Mouse (Mus musculus) monocyte, adult 2 months (primary cell): ENCODE data around the gene Fat3.
A peak's percentile ranks its signal among the peaks of the same experiment; 100 is the strongest.

Source experiments
- DNase-seq, 2 experiments: peaks; one replicate each; pipeline ENCODE4 v3.0.0; 2022; ENCODE audit warnings: low spot score in 2 of 2, low read depth in 1 of 2

Fat3 gene

GRCm38 (mm10) chr9:16256577-16257207 is 244.4 kb downstream of the Fat3 start:
- no peak for DNase-seq

GRCm38 (mm10) chr9:16246741-16247140 is 254.3 kb downstream of the Fat3 start:
- no peak for DNase-seq

GRCm38 (mm10) chr9:16231575-16231974 is 269.5 kb downstream of the Fat3 start:
- DNase-seq, result no peak

- DNase-seq, result no peak
Observed at GRCm38 (mm10) chr9:16228919-16229318, 272.2 kb downstream of the Fat3 start.

- DNase-seq, result no peak
Observed at GRCm38 (mm10) chr9:16227398-16227797, 273.7 kb downstream of the Fat3 start.

- DNase-seq, result no peak
Observed at GRCm38 (mm10) chr9:16226545-16226944, 274.5 kb downstream of the Fat3 start.

GRCm38 (mm10) chr9:16221885-16222284 is 279.2 kb downstream of the Fat3 start:
- no peak for DNase-seq

- DNase-seq, result peak in 1 of 2 experiments; percentile 10
Observed at GRCm38 (mm10) chr9:16216235-16216634, 284.9 kb downstream of the Fat3 start.

- peak; percentile 64 to 66 for DNase-seq
Observed at GRCm38 (mm10) chr9:16214731-16215681, 286.1 kb downstream of the Fat3 start.

- no peak for DNase-seq
Observed at GRCm38 (mm10) chr9:16213324-16213723, 287.8 kb downstream of the Fat3 start.

- no peak for DNase-seq
Observed at GRCm38 (mm10) chr9:16212628-16213027, 288.5 kb downstream of the Fat3 start.

GRCm38 (mm10) chr9:16212163-16212562 is 288.9 kb downstream of the Fat3 start:
- DNase-seq, result no peak

GRCm38 (mm10) chr9:16211468-16211867 is 289.6 kb downstream of the Fat3 start:
- DNase-seq, result no peak

- DNase-seq, result no peak
Observed at GRCm38 (mm10) chr9:16202296-16202695, 298.8 kb downstream of the Fat3 start.

GRCm38 (mm10) chr9:16200948-16201347 is 300.1 kb downstream of the Fat3 start:
- no peak for DNase-seq

GRCm38 (mm10) chr9:16186461-16186860 is 314.6 kb downstream of the Fat3 start:
- no peak for DNase-seq

- no peak for DNase-seq
Observed at GRCm38 (mm10) chr9:16169238-16169637, 331.8 kb downstream of the Fat3 start.

GRCm38 (mm10) chr9:16168051-16168450 is 333.0 kb downstream of the Fat3 start:
- no peak for DNase-seq

- no peak for DNase-seq
Observed at GRCm38 (mm10) chr9:16159366-16159765, 341.7 kb downstream of the Fat3 start.

GRCm38 (mm10) chr9:16153580-16153930 is 347.5 kb downstream of the Fat3 start:
- no peak for DNase-seq

- no peak for DNase-seq
Observed at GRCm38 (mm10) chr9:16152756-16153579, 348.1 kb downstream of the Fat3 start.

- no peak for DNase-seq
Observed at GRCm38 (mm10) chr9:16150046-16150445, 351.0 kb downstream of the Fat3 start.
